Mouse (Mus musculus) hindbrain, postnatal 0 days (tissue): Measurements from ENCODE around the gene Rhox4a. TPM values are rescaled to one million over a fixed set of nuclear protein-coding genes. Genes with fewer than 3 reads are reported as not detected.
"Not testable (repeated sequence)": the region's sequence is repeated elsewhere in the genome, so short reads cannot be mapped to it uniquely, and the experiment has no call there.

Experiments used
- ATAC-seq: fragments of 200-750 bp; cut with Nextera tagmentation; 2 replicates; pipeline ENCODE4 v1.8.0; 2017; ENCODE audit warnings: mild to moderate bottlenecking, moderate TSS enrichment, moderate library complexity
- DNase-seq: peaks from one replicate; pipeline ENCODE4 v3.0.0-alpha.2; 2015; ENCODE audit warnings: low spot score
- H3K27ac ChIP-seq: fragments of 300-500 bp; sonication (generic); 2 replicates; pipeline ENCODE4 v1.5.1; 2014; ENCODE audit warnings: mild to moderate bottlenecking
- H3K27me3 ChIP-seq: fragments of 300-500 bp; sonication (generic); 2 replicates; pipeline ENCODE4 v1.6.1; 2014; ENCODE audit warnings: low read length, mixed read lengths; ENCODE audit not compliant: insufficient read depth
- H3K36me3 ChIP-seq: fragments of 300-500 bp; sonication (generic); 2 replicates; pipeline ENCODE4 v1.6.1; 2014; ENCODE audit warnings: low read length, mixed read lengths; ENCODE audit not compliant: insufficient read depth
- H3K4me1 ChIP-seq: fragments of 300-500 bp; sonication (generic); 2 replicates; pipeline ENCODE4 v1.6.1; 2014; ENCODE audit warnings: antibody characterized with exemption, low read length, mixed read lengths; ENCODE audit not compliant: insufficient read depth
- H3K4me2 ChIP-seq: fragments of 300-500 bp; sonication (generic); 2 replicates; pipeline ENCODE4 v1.6.1; 2014; ENCODE audit warnings: low read depth, mild to moderate bottlenecking, low read length, moderate library complexity, mixed read lengths
- H3K4me3 ChIP-seq: fragments of 300-500 bp; sonication (generic); 2 replicates; pipeline ENCODE4 v1.5.1; 2014; ENCODE audit warnings: low read length
- H3K9ac ChIP-seq: fragments of 300-500 bp; sonication (generic); replicated peaks from 2 replicates; pipeline ENCODE4 v1.6.1; 2014; ENCODE audit warnings: mild to moderate bottlenecking, low read length, moderate library complexity, mixed read lengths
- H3K9me3 ChIP-seq: fragments of 300-500 bp; sonication (generic); 2 replicates; pipeline ENCODE4 v1.6.1; 2016; ENCODE audit warnings: low read length, mixed read lengths
- WGBS: fragments of 180-500 bp; shearing (Covaris S2); extraction: QIAGEN DNeasy Blood & Tissue Kit; methylation state at CpG from one replicate; pipeline ENCODE4 v1.1.7; 2014; 5-methylcytosine and 5-hydroxymethylcytosine counted together
- polyA plus RNA-seq: library from polyadenylated mRNA; unstranded; fragments of >200 nt; fragmentation: Nextera tagmentation; extraction: Ambion mirVana; gene quantifications from 2 replicates; pipeline ENCODE4 v1.2.1, GENCODE M21; 2015
- total RNA-seq: library from RNA; depleted of rRNA; stranded (reverse); fragments of >200 nt; gene quantifications from 2 replicates; pipeline ENCODE4 v1.2.3, GENCODE M21; 2014; rRNA removed

Gene Rhox4a
- total RNA-seq (not detected in 2 replicates), polyA plus RNA-seq (not detected in 2 replicates)

DNA sequence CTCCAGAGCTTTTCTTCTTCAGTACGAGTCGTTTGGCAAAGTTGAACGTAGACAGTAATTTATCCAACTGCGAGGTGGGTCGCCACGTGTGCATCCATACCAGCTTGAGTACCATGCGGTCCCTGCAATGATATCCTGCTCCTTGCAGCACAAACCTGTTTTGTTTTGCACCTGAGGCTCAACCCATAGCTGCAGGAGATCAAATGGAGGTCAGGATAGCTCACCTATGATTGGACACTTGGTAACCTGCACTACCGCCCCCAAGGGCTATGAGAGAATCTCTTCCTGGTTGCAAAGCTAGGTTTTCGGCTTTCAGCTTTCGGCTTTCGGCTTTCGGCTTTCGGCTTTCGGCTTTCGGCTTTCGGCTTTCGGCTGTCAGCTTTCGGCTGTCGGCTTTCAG lies at the start of gene Rhox4a:
Rhox4a (plus strand) TSS at position 301 of the 400 bp plus-strand sequence.
- H3K9me3 ChIP-seq, ATAC-seq: not testable (repeated sequence)

DNA sequence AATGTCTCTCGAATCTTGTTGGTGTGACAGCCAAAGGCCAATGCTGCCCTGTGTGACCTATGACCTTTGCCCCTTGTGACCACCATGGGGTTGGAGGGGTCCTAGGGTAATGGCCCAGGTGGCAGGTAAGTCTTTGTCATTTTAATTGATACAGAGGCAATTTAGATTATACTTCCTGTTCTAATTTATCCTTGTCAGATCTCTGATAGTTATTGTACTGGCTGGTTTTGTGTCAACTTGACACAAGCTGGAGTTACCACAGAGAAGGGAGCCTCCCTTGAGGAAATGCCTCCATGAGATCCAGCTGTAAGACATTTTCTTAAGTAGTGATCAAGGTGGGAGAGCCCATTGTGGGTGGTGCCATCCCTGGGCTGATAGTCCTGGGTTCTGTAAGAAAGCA lies 43.0 kb upstream of the Rhox4a start, which contains the start of gene Rhox1:
Rhox1 (minus strand) TSS at position 101 of the 400 bp plus-strand sequence.
- not testable (repeated sequence) for H3K36me3 ChIP-seq, H3K4me1 ChIP-seq, H3K9ac ChIP-seq, H3K4me2 ChIP-seq, DNase-seq, H3K27me3 ChIP-seq, H3K9me3 ChIP-seq, ATAC-seq, H3K4me3 ChIP-seq, H3K27ac ChIP-seq
- 81% methylated on average over 1 of the region's 1 CpGs for WGBS

More for the DNA sequence above, at the start of gene Rhox4a:
- not testable (repeated sequence) for DNase-seq, H3K27me3 ChIP-seq, H3K4me3 ChIP-seq, H3K9ac ChIP-seq, H3K27ac ChIP-seq, H3K36me3 ChIP-seq, H3K4me2 ChIP-seq, H3K4me1 ChIP-seq
- 93% methylated on average over 11 of the region's 19 CpGs for WGBS

DNA sequence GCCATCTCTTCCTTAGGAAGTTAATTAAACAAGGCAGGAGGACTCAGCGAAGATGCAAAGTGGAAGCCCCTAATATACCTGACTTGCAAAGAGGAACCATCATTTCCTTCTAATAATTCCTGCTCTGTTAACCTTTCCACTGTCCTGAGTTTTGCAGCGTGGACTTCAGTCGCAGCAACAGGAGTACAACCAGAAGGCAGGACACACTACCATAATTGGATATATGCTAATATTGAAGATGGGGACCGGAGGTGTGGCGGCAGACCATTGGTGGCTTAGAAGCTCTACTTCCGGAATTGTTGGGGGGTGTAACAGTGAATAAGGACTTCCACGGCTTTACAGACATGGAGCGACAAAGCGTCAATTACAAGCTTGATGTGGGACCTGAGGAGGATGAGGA lies 20.5 kb upstream of the Rhox4a start, which contains the start of gene Rhox2a:
Rhox2a (plus strand) TSS at position 301 of the 400 bp plus-strand sequence.
- WGBS: no CpG with 5 or more reads among the region's 9 CpGs
- not testable (repeated sequence) for H3K4me3 ChIP-seq, H3K4me1 ChIP-seq, H3K9me3 ChIP-seq, DNase-seq, H3K27ac ChIP-seq, H3K9ac ChIP-seq, ATAC-seq, H3K36me3 ChIP-seq, H3K27me3 ChIP-seq, H3K4me2 ChIP-seq

DNA sequence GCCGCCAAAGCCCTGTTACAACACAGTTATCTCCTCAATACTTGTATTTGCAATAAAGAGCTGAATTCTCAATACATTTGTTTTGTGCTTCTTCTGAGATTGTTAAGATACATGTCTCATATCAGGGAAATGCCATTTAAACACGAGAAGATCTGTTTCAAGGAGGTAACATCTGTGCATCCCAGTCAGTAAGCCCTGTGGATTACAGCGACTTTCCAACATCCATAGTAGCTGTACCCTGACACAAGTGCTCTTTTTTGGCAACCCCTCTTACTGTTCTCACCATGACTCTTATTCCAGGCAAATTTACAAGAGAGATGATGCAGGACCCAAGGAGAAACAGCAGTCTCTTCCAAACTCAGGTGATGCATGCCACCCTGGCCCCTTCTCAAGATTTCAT lies 15.5 kb upstream of the Rhox4a start, which contains the start of gene Rhox3a:
Rhox3a (plus strand) TSS at position 301 of the 400 bp plus-strand sequence.
- H3K27me3 ChIP-seq, H3K4me2 ChIP-seq, H3K27ac ChIP-seq, H3K4me1 ChIP-seq, H3K9ac ChIP-seq, H3K4me3 ChIP-seq, H3K9me3 ChIP-seq, H3K36me3 ChIP-seq, DNase-seq, ATAC-seq: not testable (repeated sequence)
- WGBS: 75% methylated on average over 1 of the region's 3 CpGs

Other genes with a start within 250 kb of the Rhox4a start
- not detected in 2 replicates for gene Sowahd, start 216.5 kb upstream of the Rhox4a start, total RNA-seq
- gene Sowahd, start 216.5 kb upstream of the Rhox4a start, polyA plus RNA-seq: 0.09 TPM in 1 of 2 replicates, not detected in the other
- 99.1 and 125 TPM in 2 replicates for gene Rpl39, start 179.9 kb upstream of the Rhox4a start, total RNA-seq
- gene Rpl39, start 179.9 kb upstream of the Rhox4a start, polyA plus RNA-seq: 351 and 371 TPM in 2 replicates
- 6.8 and 7.9 TPM in 2 replicates for gene Upf3b, start 155.0 kb upstream of the Rhox4a start, total RNA-seq
- gene Upf3b, start 155.0 kb upstream of the Rhox4a start, polyA plus RNA-seq: 22.8 and 25.9 TPM in 2 replicates
- 19.1 and 19.9 TPM in 2 replicates for gene Nkap, start 138.5 kb upstream of the Rhox4a start, total RNA-seq
- 21.1 and 21.6 TPM in 2 replicates for gene Nkap, start 138.5 kb upstream of the Rhox4a start, polyA plus RNA-seq
- gene Akap14, start 96.5 kb upstream of the Rhox4a start, total RNA-seq: not detected in 2 replicates
- gene Akap14, start 96.5 kb upstream of the Rhox4a start, polyA plus RNA-seq: 0.23 and 0.44 TPM in 2 replicates
- gene Ndufa1, start 74.2 kb upstream of the Rhox4a start, total RNA-seq: 126 and 135 TPM in 2 replicates
- 905 and 915 TPM in 2 replicates for gene Ndufa1, start 74.2 kb upstream of the Rhox4a start, polyA plus RNA-seq
- 7.3 and 7.6 TPM in 2 replicates for gene Rnf113a1, start 74.1 kb upstream of the Rhox4a start, total RNA-seq
- 27.3 and 27.9 TPM in 2 replicates for gene Rnf113a1, start 74.1 kb upstream of the Rhox4a start, polyA plus RNA-seq
- not detected in 2 replicates for gene Gm9, start 54.3 kb upstream of the Rhox4a start, total RNA-seq
- gene Gm9, start 54.3 kb upstream of the Rhox4a start, polyA plus RNA-seq: not detected in 2 replicates
- gene Rhox1, start 43.1 kb upstream of the Rhox4a start, total RNA-seq: not detected in 2 replicates
- not detected in 2 replicates for gene Rhox1, start 43.1 kb upstream of the Rhox4a start, polyA plus RNA-seq
- gene Rhox2a, start 20.4 kb upstream of the Rhox4a start, total RNA-seq: not detected in 2 replicates
- not detected in 2 replicates for gene Rhox2a, start 20.4 kb upstream of the Rhox4a start, polyA plus RNA-seq
- not detected in 2 replicates for gene Rhox3a, start 15.4 kb upstream of the Rhox4a start, total RNA-seq
- gene Rhox3a, start 15.4 kb upstream of the Rhox4a start, polyA plus RNA-seq: not detected in 2 replicates
- gene Rhox3a2, start 114.7 kb downstream of the Rhox4a start, total RNA-seq: not detected in 2 replicates
- gene Rhox3a2, start 114.7 kb downstream of the Rhox4a start, polyA plus RNA-seq: not detected in 2 replicates
- not detected in 2 replicates for gene Rhox4a2, start 125.5 kb downstream of the Rhox4a start, total RNA-seq
- not detected in 2 replicates for gene Rhox4a2, start 125.5 kb downstream of the Rhox4a start, polyA plus RNA-seq
- 0.47 TPM in 1 of 2 replicates, not detected in the other for gene Rhox2b, start 146.7 kb downstream of the Rhox4a start, total RNA-seq
- not detected in 2 replicates for gene Rhox2b, start 146.7 kb downstream of the Rhox4a start, polyA plus RNA-seq
- not detected in 2 replicates for gene Rhox4b, start 167.2 kb downstream of the Rhox4a start, total RNA-seq
- gene Rhox4b, start 167.2 kb downstream of the Rhox4a start, polyA plus RNA-seq: not detected in 2 replicates
- not detected in 2 replicates for gene Rhox2c, start 188.3 kb downstream of the Rhox4a start, total RNA-seq
- not detected in 2 replicates for gene Rhox2c, start 188.3 kb downstream of the Rhox4a start, polyA plus RNA-seq
- not detected in 2 replicates for gene Rhox3c, start 193.2 kb downstream of the Rhox4a start, total RNA-seq
- gene Rhox3c, start 193.2 kb downstream of the Rhox4a start, polyA plus RNA-seq: not detected in 2 replicates
- gene Rhox4c, start 215.0 kb downstream of the Rhox4a start, total RNA-seq: not detected in 2 replicates
- gene Rhox4c, start 215.0 kb downstream of the Rhox4a start, polyA plus RNA-seq: not detected in 2 replicates
- not detected in 2 replicates for gene Rhox2d, start 228.1 kb downstream of the Rhox4a start, total RNA-seq
- not detected in 2 replicates for gene Rhox2d, start 228.1 kb downstream of the Rhox4a start, polyA plus RNA-seq
- gene Rhox4d, start 249.0 kb downstream of the Rhox4a start, total RNA-seq: not detected in 2 replicates
- not detected in 2 replicates for gene Rhox4d, start 249.0 kb downstream of the Rhox4a start, polyA plus RNA-seq